Mouse (Mus musculus): ENCODE results near the gene Tagln3.

The Tagln3 gene

DNA sequence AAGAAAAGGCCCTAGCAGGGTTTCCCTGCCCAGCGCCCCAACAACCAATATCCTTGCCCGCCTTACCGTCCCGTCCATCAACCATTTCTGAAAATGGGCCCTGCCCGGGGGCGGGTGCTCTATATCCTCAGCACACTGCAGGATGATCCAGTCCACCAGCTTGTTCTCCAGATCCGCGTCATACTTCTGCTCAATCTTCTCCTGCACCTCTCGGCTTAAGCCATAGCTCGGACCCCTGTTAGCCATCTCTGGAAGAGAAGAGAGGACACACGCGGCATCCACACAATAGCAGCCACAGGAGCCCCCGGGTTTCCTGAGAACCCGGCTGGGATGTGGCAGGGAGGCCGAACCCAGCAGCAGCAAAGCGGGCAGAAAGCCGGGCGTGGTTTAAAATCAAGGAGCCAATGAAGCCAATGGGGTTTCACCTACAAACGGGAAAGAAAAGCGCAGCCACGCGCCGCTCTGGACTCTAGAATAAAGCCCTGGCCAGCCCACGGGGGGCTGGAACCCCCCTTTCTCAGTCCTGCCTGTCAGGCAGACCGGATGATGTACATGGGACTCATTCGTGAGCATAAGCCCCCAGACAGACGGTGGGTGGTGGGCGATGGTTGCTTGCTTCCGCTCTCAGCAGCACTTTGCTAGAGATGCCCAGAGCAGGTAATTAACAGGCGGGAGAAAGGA is at the start of gene Tagln3:
Gene Tagln3, minus strand, starts transcription at position 548 of the 681 bp plus-strand sequence.
- DNase-seq (ENCODE audit: low spot score): no peak

GRCm38 (mm10) chr16:45770914-45771313 is 46.5 kb upstream of the Tagln3 start:
- no peak for DNase-seq (ENCODE audit: low spot score)

GRCm38 (mm10) chr16:45767853-45768640 is 43.6 kb upstream of the Tagln3 start:
- no peak for DNase-seq (ENCODE audit: low spot score)

DNA sequence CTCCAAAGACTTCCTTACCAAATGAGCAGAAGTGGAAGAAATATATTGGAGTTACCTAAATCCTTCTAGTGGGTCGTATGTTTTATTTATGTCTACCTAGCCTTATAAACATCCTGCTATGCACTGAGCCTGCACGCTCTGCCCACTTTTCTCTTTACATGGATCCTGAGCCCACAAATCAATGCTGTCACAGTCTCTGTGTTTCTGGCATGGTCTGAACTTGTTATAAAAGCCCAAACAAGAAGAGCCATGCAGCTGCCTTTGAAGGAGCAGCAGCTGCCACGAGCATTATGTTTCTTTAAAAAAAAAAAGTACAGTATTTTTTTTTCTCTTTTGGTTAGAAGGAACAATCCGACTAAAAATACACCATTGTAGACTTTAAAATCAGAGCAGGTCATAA is 43.0 kb upstream of the Tagln3 start:
- no peak for DNase-seq (ENCODE audit: low spot score)

GRCm38 (mm10) chr16:45765801-45766494 is 41.5 kb upstream of the Tagln3 start:
- no peak for DNase-seq (ENCODE audit: low spot score)

- no peak for DNase-seq (ENCODE audit: low spot score)
Measured at GRCm38 (mm10) chr16:45765102-45765501, 40.7 kb upstream of the Tagln3 start.

DNA sequence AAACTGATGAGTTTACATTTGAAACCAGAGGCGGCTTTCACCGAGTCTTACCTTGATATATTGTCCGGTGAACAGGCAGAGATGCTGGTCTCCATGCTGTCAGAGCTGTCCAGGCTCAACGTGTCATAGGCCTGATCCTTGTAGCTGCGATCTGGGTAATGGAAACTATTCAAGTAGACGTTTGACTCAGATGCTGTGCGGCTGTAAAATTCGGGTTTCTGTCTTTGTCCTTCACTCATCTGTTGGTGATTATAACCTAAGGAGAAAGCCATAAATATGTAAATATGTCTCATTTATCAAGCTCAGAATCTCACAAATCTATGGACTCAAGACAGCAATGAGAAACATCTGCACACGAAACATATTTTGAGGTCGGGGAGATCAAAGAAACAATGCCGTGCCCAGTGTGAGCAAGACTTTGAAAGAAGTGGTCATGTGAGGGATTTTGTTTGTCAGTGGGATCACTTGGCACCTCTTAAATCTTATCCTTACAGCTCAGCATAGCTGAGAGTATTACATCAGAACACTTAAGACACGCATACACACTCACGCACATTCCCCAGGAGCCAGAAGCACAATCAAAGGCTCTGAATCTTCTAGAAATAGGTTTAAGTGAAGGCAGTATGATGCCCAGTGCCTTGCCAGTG is 38.6 kb upstream of the Tagln3 start:
- no peak for DNase-seq (ENCODE audit: low spot score)

- no peak for DNase-seq (ENCODE audit: low spot score)
Measured at GRCm38 (mm10) chr16:45761425-45761824, 37.0 kb upstream of the Tagln3 start.

DNA sequence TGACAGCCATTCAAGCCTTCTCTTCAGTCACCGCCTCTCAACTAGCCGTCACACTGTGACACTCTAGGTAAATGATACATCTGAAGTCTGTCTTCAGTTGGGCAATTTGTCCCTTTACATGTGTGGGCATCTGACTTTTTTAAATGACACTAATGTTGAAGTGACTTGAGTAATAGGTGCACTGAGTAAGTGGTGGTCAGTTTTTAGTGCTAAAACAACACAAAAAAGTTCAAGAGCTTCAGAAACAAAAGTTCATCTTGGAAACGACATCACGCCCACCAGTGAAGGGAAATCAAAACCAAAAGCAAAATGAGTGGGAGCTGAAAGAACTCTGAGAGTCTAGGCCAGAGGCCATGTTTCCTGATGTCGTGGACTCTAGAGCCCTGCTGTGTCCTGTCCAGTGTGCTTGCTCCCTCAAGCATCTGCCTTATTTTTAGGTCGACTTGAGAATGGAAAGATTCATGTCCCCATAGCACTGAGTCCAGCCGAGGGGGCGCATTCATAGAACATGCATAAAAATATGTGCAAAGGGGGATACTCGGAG is 34.4 kb upstream of the Tagln3 start:
- DNase-seq (ENCODE audit: low spot score): no peak

DNA sequence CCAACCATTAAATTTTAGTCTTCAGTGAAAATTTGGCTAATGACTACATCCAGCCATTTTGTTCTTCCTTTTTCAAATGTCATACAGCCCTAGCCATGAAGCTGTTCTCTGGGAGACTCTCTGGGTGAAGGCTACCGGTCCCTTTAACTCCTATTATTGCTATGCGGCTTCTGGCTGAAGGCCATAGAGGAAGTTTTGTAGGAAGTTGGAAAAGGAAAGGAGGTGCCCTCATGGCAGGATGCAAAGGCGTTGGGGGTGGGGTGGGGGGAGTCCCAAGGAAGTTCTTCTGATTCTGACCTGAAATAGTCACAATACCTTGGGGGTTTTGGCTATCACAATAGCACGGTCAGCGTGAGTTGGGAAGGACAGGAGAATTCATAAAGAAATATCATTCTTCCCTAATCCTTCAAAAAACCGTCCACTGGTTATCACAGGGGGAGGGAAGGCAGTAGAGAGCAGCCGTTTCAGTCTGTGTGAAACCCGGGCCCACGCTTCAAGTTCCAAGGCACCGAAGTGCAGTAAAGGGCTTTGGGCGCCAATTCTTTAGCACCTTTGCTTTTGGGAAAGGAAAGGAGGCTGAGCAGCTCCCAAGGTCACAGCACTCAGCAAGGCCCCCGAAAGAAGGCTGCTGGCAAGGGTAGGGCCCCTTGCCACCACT is 33.1 kb upstream of the Tagln3 start:
- no peak for DNase-seq (ENCODE audit: low spot score)

DNA sequence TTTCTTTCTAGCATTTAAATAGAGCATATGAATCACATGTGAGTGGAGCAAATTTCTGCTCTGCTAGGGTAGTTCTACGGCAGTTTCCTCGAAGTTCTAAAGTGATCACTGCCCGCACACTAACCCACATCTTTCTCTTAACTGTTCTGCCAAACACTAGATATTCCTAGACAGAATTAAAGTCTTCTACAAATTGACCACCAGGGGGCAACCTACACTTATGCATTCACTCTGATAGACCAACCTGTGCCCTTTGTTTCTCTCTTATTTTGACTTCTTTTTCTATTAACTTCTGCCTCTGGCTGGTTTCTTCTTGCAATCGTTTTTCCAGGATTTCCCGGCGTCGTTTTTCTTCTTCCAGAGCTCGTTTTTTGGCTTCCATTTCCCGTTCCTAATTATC is 32.4 kb upstream of the Tagln3 start:
- no peak for DNase-seq (ENCODE audit: low spot score)

GRCm38 (mm10) chr16:45743591-45744144 is 19.3 kb upstream of the Tagln3 start:
- DNase-seq (ENCODE audit: low spot score): no peak

GRCm38 (mm10) chr16:45742615-45743476 is 18.4 kb upstream of the Tagln3 start, which contains the start of gene Abhd10:
Gene Abhd10 (minus strand): TSS chr16:45742955.
- DNase-seq (ENCODE audit: low spot score): peak; percentile 96

DNA sequence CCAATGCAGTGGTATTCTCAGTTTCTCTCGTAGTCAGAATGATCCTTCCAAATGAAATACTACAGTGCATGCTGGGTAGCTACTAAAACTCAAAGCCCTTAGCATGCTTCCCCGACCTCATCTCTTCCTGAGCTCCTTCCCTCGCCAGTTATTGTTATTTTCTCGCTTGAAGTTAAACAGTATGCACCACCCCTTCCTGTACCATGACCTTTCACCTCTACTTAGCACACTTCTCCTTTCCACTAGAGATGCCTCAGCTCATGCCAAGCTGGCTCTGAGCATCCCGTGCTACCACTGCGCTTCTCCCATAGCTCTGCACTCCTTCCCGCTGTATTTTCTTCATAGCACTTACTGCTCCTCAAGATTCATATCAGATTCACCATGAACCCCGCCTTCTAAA is 13.5 kb upstream of the Tagln3 start:
- no peak for DNase-seq (ENCODE audit: low spot score)

DNA sequence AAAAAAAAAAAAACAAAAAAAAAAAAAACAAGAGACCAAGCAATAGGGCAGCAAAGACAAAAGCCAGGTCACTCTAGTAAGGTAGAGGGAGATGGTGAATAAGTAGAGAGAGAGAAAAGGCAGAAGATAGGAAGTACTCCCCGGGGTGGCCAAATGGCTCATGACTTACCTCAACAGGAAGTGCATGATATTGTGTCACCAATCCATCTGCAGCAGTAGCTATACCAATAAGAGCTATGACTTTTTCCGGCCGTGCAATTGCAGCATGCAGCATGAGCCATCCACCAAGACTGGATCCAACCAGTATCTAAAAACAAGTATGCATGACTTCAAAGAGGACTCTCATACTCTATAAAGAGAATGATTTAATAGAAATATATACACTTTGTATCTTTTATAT is 12.3 kb upstream of the Tagln3 start:
- no peak for DNase-seq (ENCODE audit: low spot score)

DNA sequence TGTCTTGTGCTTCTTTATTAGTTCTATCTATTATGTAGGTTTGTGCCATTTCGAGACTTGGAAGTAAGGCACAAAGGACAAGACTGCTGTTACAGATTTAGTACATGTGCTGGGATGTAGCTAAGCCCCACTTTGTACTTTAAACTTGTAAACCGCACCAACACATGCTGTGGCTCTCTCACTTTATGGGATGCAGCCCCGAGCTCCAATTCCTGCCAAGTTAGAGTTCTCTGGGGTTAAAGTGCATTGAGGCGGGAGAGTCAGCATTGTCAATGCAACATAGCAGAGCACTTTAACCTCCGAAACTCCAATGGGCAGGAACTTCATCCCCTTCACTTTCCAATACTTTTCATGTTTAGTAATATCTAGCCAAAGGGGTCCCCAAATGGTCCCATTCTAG is 4.8 kb upstream of the Tagln3 start:
- DNase-seq (ENCODE audit: low spot score): no peak

DNA sequence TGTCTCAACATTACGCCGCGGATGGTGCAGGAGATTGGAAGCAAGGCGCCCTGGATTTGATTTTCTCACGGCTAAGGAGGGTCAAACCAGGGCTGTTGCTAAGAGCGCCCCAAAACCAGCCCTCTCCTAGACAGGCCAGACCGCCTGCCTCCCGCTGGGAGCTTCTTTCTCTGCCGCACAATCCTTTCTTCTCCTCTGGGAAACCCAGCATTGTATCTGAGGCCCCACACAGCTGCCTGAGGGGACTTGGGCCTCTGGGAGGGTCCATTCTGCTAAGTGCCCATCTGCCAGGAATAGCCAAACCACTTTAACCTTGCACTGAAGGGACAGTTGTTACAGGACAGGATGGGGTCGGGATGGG is 314 bp upstream of the Tagln3 start:
- no peak for DNase-seq (ENCODE audit: low spot score)

GRCm38 (mm10) chr16:45723172-45723901 is 1.1 kb downstream of the Tagln3 start:
- no peak for DNase-seq (ENCODE audit: low spot score)

- DNase-seq (ENCODE audit: low spot score): no peak
Measured at GRCm38 (mm10) chr16:45722460-45722951, 1.9 kb downstream of the Tagln3 start.
